Mouse (Mus musculus) gastrocnemius, postnatal 10 days (tissue): ENCODE results near the gene Gfod1. TPM values are rescaled to one million over a fixed set of nuclear protein-coding genes. Genes with fewer than 3 reads are reported as not detected.

Experiments
- DNase-seq: peaks from one replicate; pipeline ENCODE4 v3.0.0; 2021; ENCODE audit warnings: mixed read lengths
- long read RNA-seq, 2 experiments: library from polyadenylated mRNA; stranded (forward); transcript quantifications; one replicate each; pipeline ENCODE4 v2.0.0; 2021
- total RNA-seq, 2 experiments: library from RNA; stranded (reverse); gene quantifications; 2 replicates each; pipeline ENCODE4 v1.2.3; 2021

Gene Gfod1
- total RNA-seq = 1 to 10 TPM; 6.2 to 6.8 TPM
- long read RNA-seq, experiment 1, partial matches to known transcripts = 0 of 5 reads
- long read RNA-seq, experiment 1, other reads (novel, unspliced or antisense) = 3 of 5 reads
- long read RNA-seq, experiment 2, partial matches to known transcripts = 0 of 4 reads
- long read RNA-seq, experiment 2, other reads (novel, unspliced or antisense) = 4 of 4 reads

DNA sequence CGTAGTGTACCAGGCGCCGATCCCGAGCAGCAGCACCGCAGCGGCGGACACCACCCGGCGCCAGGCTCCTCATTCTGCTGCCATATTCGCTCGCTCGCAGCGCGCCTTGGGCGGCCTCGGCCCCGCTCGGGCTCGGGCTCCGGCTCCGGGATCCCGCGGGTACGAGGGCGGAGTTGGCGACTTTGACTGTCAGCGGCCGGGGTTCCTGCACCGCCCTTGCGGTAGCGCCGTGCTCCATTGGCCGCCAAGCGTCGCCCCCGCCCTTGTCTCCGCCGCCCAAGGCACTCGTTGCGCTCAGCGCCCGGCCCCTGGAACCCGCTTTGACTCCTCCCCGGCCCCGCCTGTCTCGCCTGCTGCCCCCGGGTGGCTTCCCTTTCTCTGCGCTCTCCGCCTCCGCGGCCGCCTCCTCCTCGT, at the start of gene Gfod1:
TSS of gene Gfod1 (minus strand) at position 155 of the 414 bp plus-strand sequence.
- DNase-seq = peak; percentile 95

DNA sequence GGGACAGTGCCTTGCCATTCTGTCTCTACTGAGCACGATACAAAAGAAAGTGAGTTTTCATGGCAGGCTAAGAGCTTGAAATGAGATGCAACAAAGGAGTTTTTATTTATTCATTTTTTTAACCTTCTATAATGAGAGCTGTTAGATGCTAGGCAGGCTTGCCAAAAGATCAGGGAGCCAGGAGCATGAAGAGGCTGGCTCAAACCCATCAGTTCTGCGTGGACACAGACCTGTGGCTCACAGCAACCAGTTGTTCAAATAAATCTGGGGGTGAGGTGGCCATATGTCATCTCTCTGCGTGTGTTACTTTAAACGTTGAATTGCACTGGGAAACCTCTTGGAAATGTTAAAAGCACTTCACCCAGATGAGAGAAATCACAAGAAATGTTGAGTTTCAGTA, 49.4 kb upstream of the Gfod1 start:
- DNase-seq = no peak

- DNase-seq = no peak
Measured at GRCm38 (mm10) chr13:43350489-43351169, 46.7 kb upstream of the Gfod1 start.

- DNase-seq = no peak
Measured at GRCm38 (mm10) chr13:43349376-43349775, 45.4 kb upstream of the Gfod1 start.

DNA sequence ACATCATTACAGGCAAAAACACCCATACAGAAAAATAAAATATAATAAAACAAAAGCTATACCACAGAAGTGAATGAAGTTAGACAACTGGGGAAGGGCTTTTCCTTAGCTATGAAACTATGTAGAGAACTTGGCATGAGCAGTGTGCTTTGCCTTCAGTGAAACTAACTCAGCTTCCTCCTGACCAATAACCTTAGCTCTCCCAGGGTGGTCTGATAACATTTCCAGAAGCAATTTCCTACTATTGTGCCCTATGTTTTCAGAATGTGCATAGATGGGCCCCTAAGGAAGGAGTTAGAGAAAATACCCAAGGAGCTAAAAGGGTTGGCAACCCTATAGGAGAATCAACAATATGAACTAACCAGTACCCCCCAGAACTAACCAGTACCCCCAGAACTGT, 42.9 kb upstream of the Gfod1 start:
- no peak for DNase-seq

- no peak for DNase-seq
Measured at GRCm38 (mm10) chr13:43338632-43339031, 34.7 kb upstream of the Gfod1 start.

DNA sequence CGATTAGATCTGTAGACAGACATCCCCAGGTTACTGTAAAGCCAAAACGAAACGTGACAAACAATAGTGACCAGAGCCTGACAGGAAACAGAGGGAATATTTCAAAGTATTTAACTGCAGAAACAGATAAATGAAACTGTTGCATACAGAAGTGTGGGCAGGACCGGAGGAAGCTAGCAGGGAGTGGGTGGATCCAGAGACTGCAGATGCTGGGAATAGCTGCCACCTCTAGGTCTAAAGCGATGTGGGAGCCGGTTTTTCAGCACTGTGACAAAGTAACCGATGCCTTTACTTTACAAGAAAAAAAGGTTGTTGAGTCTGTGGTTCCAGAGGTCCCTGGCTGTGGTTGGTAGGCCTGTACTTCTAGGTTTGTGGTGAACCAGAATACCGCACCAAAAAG, 34.0 kb upstream of the Gfod1 start:
- no peak for DNase-seq

- no peak for DNase-seq
Measured at GRCm38 (mm10) chr13:43336425-43337221, 32.7 kb upstream of the Gfod1 start.

DNA sequence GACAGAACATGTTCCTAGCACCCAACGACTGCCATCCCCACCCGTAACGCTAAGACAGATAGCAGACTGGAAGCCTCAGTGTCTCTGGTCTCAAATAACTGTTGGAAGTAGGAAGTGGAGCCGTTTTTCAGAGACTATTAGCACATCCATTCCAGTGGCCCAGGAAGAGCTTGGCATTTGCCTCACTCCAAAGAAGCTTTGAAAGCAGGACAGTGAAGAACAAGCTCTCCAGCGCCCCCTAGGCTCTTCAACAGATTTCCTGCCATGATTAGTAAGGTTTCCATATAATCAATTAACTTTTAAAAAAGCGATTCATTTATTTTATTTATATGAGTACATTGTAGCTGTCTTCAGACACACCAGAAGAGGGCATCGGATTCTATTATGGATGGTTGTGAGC, 28.6 kb upstream of the Gfod1 start:
- peak; percentile 38 for DNase-seq

DNA sequence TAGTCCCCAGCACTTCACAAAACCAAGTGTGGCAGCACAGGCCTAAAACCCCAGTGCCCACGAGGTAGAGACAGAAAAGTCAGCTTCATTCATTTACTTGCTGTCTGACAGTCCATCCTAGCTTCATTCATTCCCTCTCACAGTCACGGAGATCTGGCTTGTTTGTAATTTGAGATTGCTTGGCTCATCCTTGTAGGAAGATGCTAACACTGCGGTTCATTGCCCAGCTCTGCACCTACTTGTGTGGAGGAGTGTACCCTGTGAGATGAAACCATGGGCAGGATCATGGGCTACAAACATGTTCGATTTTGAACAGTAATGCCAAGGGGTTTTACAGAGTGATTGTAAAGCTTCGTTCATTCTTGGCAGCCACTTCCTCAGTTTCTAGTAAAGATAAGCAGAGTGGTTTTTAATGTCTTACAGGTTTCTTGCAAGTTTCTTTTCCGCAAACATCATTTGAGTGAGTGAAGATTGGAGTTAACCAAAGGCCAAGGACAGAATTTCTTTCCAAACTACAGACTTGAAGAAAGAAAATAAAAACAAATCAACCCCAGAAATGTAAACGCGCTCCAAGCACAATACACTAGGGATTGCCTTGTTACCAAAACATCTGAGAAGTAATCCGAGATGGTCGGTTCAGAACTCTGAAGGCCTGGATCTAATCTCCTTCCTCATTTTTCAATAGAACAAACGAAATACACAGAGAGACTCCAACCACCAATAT, 27.9 kb upstream of the Gfod1 start:
- DNase-seq = no peak

DNA sequence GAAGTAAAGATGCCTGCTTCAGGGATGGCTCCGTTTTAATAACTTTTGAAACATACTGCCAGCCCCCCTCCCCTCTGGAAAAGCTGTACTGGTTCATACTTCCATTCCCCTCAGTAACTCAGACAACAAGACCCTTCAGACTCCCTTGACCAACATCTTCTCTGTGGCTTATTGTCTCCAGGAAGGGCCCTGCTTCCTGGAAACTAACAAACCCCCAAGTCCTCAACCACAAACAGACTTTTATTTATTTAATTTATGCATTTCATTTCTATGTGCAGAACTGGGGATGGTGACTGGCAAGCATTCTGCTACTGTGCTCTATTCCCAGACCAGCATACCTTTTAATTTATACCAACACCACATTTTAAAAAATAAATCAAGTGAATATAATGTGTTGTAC, 21.5 kb upstream of the Gfod1 start:
- no peak for DNase-seq

DNA sequence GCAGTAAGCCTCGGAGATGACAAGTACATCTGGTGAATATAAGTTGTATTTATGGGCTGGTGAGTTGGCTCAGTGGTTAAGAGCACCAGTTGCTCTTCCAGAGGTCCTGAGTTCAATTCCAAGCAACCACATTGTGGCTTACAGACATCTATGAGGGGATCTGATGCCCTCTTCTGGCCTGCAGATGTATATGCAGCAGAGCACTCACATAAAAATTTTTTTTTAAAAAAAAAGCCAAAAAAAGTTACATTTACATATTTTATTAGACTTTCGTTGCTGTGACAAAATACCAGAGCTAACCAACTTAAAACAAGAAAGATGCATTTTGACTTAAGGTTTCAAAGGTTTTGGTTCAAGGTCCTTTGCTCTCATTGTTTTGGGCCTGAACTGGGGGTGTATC, 17.5 kb upstream of the Gfod1 start:
- DNase-seq = no peak

DNA sequence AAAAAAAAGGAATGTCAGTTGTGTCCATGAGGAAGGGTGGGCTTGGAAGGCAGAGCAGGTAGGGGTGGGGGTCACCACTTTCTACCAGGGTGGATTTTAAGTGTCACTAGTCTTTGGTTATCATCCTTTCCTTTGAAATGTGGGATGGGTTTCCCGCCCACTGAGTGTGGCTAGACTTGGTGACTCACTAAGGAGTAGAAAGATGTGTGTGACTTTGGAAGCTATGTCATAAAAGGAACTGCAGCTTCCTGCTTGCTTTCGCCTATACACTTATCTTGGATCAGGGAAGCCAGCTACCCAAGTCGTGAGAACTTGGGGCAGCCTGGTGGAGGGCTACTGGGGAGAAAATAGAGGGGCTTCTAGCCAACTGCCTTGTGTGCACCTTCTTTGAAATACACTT, 15.4 kb upstream of the Gfod1 start:
- DNase-seq = no peak

GRCm38 (mm10) chr13:43317411-43317810, 13.4 kb upstream of the Gfod1 start:
- no peak for DNase-seq

DNA sequence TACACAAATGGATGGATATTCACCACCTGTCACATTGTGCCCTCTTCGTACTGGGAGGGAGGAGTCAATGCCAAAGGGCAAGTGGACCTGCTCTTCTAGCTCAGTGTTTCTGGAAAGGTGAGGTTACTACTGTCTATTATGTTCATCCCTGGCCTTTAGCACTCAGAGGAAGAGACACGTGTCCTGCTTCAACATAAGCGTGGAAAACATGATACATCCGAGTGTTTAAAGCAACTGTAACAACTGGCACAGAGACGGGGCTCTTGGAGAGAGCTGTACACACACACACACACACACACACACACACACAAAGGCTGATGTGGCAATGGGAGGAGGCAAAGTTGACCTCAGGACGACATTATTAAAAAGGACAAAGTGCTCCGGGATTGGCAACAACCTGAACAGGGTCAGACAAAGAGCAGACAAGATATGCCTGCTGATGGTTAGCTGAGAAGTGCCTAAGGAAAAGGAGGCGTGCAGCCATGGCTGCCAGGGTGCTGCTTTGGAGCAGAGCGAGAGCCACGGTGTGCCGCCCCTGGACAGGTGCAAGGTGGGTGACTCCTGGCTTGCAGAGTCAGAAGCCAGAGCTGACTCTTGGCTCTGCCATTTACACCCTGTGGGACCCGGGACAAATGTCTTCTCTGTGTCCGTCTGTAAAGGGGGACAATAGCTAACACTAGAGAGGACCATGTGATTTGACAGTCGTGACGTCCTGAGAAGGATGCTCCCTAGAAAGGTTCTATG, 1.4 kb upstream of the Gfod1 start:
- no peak for DNase-seq

DNA sequence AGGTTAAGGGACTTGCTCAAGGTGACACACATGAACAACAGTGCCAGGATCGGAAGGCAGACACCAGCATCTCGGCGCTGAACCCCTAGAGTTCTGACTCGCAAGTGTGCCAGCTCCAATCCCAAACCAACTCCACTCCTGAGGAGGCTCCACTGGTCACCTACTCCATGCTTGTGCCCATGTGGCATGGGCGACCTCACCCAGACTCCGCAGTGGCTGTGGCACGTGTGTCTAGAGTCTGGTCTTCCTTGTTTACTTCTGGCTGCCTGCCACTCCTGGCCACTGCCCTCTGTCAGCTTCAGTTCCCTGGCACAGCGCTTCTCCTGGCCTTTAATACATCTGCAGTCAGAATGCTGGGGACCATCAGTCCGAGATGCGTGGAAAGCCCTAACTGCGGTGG, 728 bp upstream of the Gfod1 start:
- DNase-seq = peak; percentile 52

DNA sequence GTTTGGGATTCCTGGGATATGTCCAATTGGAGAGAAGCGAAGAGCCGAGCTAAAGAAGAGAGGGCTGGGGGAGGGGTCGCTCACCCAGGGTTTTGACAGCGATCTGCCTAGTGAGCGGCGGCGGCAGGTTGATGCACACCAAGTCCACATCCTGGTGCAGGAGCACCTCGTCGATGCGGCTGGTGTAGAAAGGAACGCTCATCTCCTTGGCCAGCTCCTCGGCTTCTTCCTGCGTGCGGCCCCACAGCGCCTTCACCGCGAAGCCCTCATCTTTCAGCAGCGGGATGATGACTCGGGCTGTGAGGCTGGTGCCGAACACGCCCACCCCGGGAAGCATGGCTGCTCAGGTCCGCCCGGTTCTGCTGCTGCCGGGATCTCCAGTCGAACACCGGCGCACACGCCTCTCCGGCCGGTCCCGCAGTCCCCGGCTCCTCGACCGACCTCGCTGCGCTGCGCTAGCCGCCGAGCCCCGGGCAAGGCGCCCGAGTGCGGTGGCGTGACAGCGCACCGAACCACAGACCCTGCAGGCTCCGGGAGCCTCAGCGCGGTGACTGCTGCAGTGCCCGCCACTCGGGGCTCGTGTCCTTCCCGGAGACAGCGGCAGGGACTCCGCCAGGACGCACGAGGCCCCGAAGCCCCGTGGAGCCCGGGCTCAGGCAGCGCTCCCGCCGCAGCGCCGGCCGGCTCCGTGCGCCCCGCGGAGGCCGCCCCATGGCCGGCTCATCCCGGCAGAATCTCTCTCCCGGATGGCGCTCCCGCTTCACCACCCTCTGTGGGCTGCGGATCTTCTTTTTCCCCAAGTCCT, 609 bp downstream of the Gfod1 start:
- peak; percentile 51 for DNase-seq

- DNase-seq = no peak
Measured at GRCm38 (mm10) chr13:43302651-43303160, 1.3 kb downstream of the Gfod1 start.

GRCm38 (mm10) chr13:43302239-43302638, 1.7 kb downstream of the Gfod1 start:
- no peak for DNase-seq

DNA sequence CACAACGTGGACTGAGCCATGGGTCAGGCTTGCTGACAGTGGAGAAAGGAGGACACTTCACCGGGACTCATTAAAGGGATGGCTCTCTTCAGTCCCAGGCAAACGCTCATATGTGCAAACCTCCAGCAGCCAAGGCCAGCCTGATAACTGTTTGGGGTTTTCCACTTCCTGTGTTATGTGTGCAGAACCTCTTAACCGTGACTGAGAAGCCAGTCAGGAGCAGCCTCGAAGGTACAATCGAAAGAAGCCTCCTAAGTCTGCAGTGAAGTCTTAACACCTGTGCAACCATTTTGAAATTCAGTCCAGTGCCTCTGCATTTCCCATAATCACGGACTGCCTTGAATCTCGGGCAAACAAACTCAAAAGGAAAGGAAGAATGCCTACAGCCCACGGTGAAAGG, 3.1 kb downstream of the Gfod1 start:
- no peak for DNase-seq

GRCm38 (mm10) chr13:43300366-43300765, 3.6 kb downstream of the Gfod1 start:
- no peak for DNase-seq
